9 mouse cellular contexts compared by ENCODE assay signal in genomic region chr2:9872682-9873081, GRCm38 (mm10). TPM values are rescaled to one million over a fixed set of nuclear protein-coding genes. Genes with fewer than 3 reads are reported as not detected.
DNase-seq lines count a peak whose midpoint lies in the region; ATAC-seq and TF ChIP-seq lines count a peak whose summit lies in the region.
"Had no signal": no experiment of that assay in that cellular context is flagged by ENCODE, and none has a peak within 500 bp of the region (broad histone marks: within the 10 kb centered on the region; RNA-seq: fewer than 3 reads in every experiment).

No protein-coding gene starts in this region.

- DNase-seq in liver, postnatal 0 days, result no peak
- DNase-seq in thymus, postnatal 0 days (ENCODE audit: low spot score), result peak; percentile 41
- no peak for DNase-seq in cerebellum, postnatal 4 days (ENCODE audit: low spot score in 2 of 2)
- DNase-seq in adrenal gland, adult 18-20 months (ENCODE audit: low spot score in 2 of 2), result no peak

- H3K27ac ChIP-seq in liver, embryonic 12.5 days, result no peak overlapping the region
- no peak overlapping the region for H3K27ac ChIP-seq in liver, postnatal 0 days (ENCODE audit: low read depth)
- H3K27ac ChIP-seq in embryonic facial prominence, embryonic 12.5 days, result no peak overlapping the region
- H3K27ac ChIP-seq in limb, embryonic 12.5 days, result no peak overlapping the region
- H3K27ac ChIP-seq: macrophage had no signal

- H3K27me3 ChIP-seq in liver, embryonic 12.5 days (replicated peaks), result peaks cover 93% of the 10 kb centered on the region
- H3K27me3 ChIP-seq in liver, postnatal 0 days (ENCODE audit: insufficient read depth, low read length), result peaks cover 35% of the 10 kb centered on the region
- peaks cover 41% of the 10 kb centered on the region for H3K27me3 ChIP-seq in embryonic facial prominence, embryonic 12.5 days
- peaks cover 92% of the 10 kb centered on the region for H3K27me3 ChIP-seq in limb, embryonic 12.5 days

- WGBS in liver, embryonic 12.5 days (ENCODE audit: insufficient replicate concordance), result 19% methylated on average over 12 of the region's 12 CpGs
- 27% methylated on average over 12 of the region's 12 CpGs for WGBS in liver, postnatal 0 days (ENCODE audit: insufficient replicate concordance)
- 1% methylated on average over 12 of the region's 12 CpGs for WGBS in embryonic facial prominence, embryonic 12.5 days
- WGBS in limb, embryonic 12.5 days, result 6% methylated on average over 12 of the region's 12 CpGs

- no peak overlapping the region for H3K4me3 ChIP-seq in liver, embryonic 12.5 days
- no peak overlapping the region for H3K4me3 ChIP-seq in liver, postnatal 0 days (ENCODE audit: low read depth, low read length)
- H3K4me3 ChIP-seq in embryonic facial prominence, embryonic 12.5 days, result peak overlapping the region; percentile 18
- no peak overlapping the region for H3K4me3 ChIP-seq in limb, embryonic 12.5 days (replicated peaks)

- 0 out of 2 replicates have a peak, but pooled peaks cover 21% of the 10 kb centered on the region for H3K4me1 ChIP-seq in liver, embryonic 12.5 days
- H3K4me1 ChIP-seq in liver, postnatal 0 days (ENCODE audit: insufficient read depth), result peaks cover 11% of the 10 kb centered on the region
- H3K4me1 ChIP-seq in embryonic facial prominence, embryonic 12.5 days, result peaks cover 27% of the 10 kb centered on the region; the same call in 1 of the 2 replicates
- peaks cover 27% of the 10 kb centered on the region for H3K4me1 ChIP-seq in limb, embryonic 12.5 days (replicated peaks)

- no peak overlapping the region for H3K9ac ChIP-seq in liver, embryonic 12.5 days
- H3K9ac ChIP-seq in liver, postnatal 0 days (replicated peaks), result no peak overlapping the region
- H3K9ac ChIP-seq in embryonic facial prominence, embryonic 12.5 days, result peak overlapping the region; percentile 22
- H3K9ac ChIP-seq in limb, embryonic 12.5 days (replicated peaks), result no peak overlapping the region

- TF ChIP-seq EP300 in liver, postnatal 0 days (IDR thresholded peaks at IDR 0.05; ENCODE audit: low read depth), result no peak

- no peaks in the 10 kb centered on the region for H3K36me3 ChIP-seq in liver, embryonic 12.5 days
- H3K36me3 ChIP-seq in liver, postnatal 0 days (replicated peaks; ENCODE audit: insufficient read depth, low read length), result no peaks in the 10 kb centered on the region
- H3K36me3 ChIP-seq in embryonic facial prominence, embryonic 12.5 days, result no peaks in the 10 kb centered on the region
- no peaks in the 10 kb centered on the region for H3K36me3 ChIP-seq in limb, embryonic 12.5 days

- H3K9me3 ChIP-seq in liver, embryonic 12.5 days (replicated peaks), result no peaks in the 10 kb centered on the region
- no peaks in the 10 kb centered on the region for H3K9me3 ChIP-seq in liver, postnatal 0 days (ENCODE audit: low read length)
- no peaks in the 10 kb centered on the region for H3K9me3 ChIP-seq in embryonic facial prominence, embryonic 12.5 days
- no peaks in the 10 kb centered on the region for H3K9me3 ChIP-seq in limb, embryonic 12.5 days

- ATAC-seq in liver, embryonic 12.5 days, result no peak
- ATAC-seq in liver, postnatal 0 days, result no peak
- ATAC-seq in embryonic facial prominence, embryonic 12.5 days (ENCODE audit: insufficient number of reproducible peaks, insufficient read depth, low FRiP score, low TSS enrichment), result no peak
- ATAC-seq in limb, embryonic 12.5 days (ENCODE audit: insufficient number of reproducible peaks, insufficient read depth, low FRiP score, low TSS enrichment, low read depth), result no peak

- H3K4me2 ChIP-seq in liver, embryonic 12.5 days, result 0 out of 2 replicates have a peak overlapping the region, but pooled peaks have one; percentile 7
- no peak overlapping the region for H3K4me2 ChIP-seq in liver, postnatal 0 days (ENCODE audit: low read depth, low read length)
- H3K4me2 ChIP-seq in embryonic facial prominence, embryonic 12.5 days (replicated peaks), result peak overlapping the region; percentile 85
- H3K4me2 ChIP-seq in limb, embryonic 12.5 days, result peak overlapping the region; percentile 28

- no peak for TF ChIP-seq CTCF in liver, postnatal 0 days (IDR thresholded peaks at IDR 0.05; ENCODE audit: low read depth)

RNA-seq across cellular contexts. Expression of gene 4930412O13Rik, which starts 8.4 kb away (rescaled TPM):
- polyA plus RNA-seq in liver, embryonic 12.5 days (2016; fragmentation: Nextera tagmentation; extraction: Ambion mirVana), result not detected in 2 replicates
- not detected in 2 replicates for polyA plus RNA-seq in liver, postnatal 0 days (2015; fragmentation: Nextera tagmentation; extraction: Ambion mirVana)
- 1.8 and 1.9 TPM in 2 replicates for polyA plus RNA-seq in embryonic facial prominence, embryonic 12.5 days (2016; fragmentation: Nextera tagmentation; extraction: Ambion mirVana)
- 0.35 TPM in 1 of 2 replicates, not detected in the other for polyA plus RNA-seq in limb, embryonic 12.5 days (2016; fragmentation: Nextera tagmentation; extraction: Ambion mirVana)
- not detected in 2 replicates for polyA plus RNA-seq in thymus, postnatal 0 days (2015; fragmentation: Nextera tagmentation; extraction: Ambion mirVana)
- total RNA-seq in adrenal gland, adult 18-20 months (2021), result 1 to 10 TPM; 1.1 to 1.4 TPM
- polyA plus RNA-seq: macrophage; stomach, embryonic 16.5 days had no signal

RNA-seq across cellular contexts. Expression of gene 9230102O04Rik, which starts 16.7 kb away (rescaled TPM):
- polyA plus RNA-seq in liver, embryonic 12.5 days (2016; fragmentation: Nextera tagmentation; extraction: Ambion mirVana), result 0.37 TPM in 1 of 2 replicates, not detected in the other
- not detected in 2 replicates for polyA plus RNA-seq in liver, postnatal 0 days (2015; fragmentation: Nextera tagmentation; extraction: Ambion mirVana)
- 0.41 and 1.0 TPM in 2 replicates for polyA plus RNA-seq in embryonic facial prominence, embryonic 12.5 days (2016; fragmentation: Nextera tagmentation; extraction: Ambion mirVana)
- polyA plus RNA-seq in limb, embryonic 12.5 days (2016; fragmentation: Nextera tagmentation; extraction: Ambion mirVana), result 0.55 TPM in 1 of 2 replicates, not detected in the other
- polyA plus RNA-seq in thymus, postnatal 0 days (2015; fragmentation: Nextera tagmentation; extraction: Ambion mirVana), result not detected in 2 replicates
- total RNA-seq in adrenal gland, adult 18-20 months (2021), result not detected
- polyA plus RNA-seq: macrophage; stomach, embryonic 16.5 days had no signal

RNA-seq across cellular contexts. Expression of gene Gata3, which starts 17.2 kb away (rescaled TPM):
- 2.0 and 2.1 TPM in 2 replicates for polyA plus RNA-seq in liver, embryonic 12.5 days (2016; fragmentation: Nextera tagmentation; extraction: Ambion mirVana)
- 1.1 and 1.3 TPM in 2 replicates for polyA plus RNA-seq in liver, postnatal 0 days (2015; fragmentation: Nextera tagmentation; extraction: Ambion mirVana)
- 22.6 and 23.6 TPM in 2 replicates for polyA plus RNA-seq in embryonic facial prominence, embryonic 12.5 days (2016; fragmentation: Nextera tagmentation; extraction: Ambion mirVana)
- polyA plus RNA-seq in limb, embryonic 12.5 days (2016; fragmentation: Nextera tagmentation; extraction: Ambion mirVana), result 4.2 and 5.0 TPM in 2 replicates
- polyA plus RNA-seq in thymus, postnatal 0 days (2015; fragmentation: Nextera tagmentation; extraction: Ambion mirVana), result 69.7 and 81.2 TPM in 2 replicates
- 10 to 100 TPM; 11.7 to 14.2 TPM for total RNA-seq in adrenal gland, adult 18-20 months (2021)
- polyA plus RNA-seq: macrophage had no signal
